Mouse (Mus musculus): ENCODE measurements around the gene Hip1r. TPM values are rescaled to one million over a fixed set of nuclear protein-coding genes. Genes with fewer than 3 reads are reported as not detected.

Gene Hip1r
- polyA plus RNA-seq, 1 experiment from 2014 or later: 18.3 TPM

DNA sequence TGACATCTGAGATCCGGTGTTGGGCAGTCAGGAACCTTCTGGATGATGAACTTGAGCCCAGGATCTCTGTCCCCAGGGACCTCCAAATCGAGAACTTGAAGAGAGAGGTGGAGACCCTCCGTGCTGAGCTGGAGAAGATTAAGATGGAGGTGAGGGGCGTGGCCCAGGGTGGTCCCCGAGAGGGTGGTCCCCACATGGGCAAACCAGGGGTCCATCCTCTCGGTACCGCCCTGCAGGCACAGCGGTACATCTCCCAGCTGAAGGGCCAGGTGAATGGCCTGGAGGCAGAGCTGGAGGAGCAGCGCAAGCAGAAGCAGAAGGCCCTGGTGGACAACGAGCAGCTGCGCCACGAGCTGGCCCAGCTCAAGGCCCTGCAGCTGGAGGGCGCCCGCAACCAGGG is 23.3 kb downstream of the Hip1r start:
- peaks cover 61% of the 10 kb centered on the region for H3K36me3 ChIP-seq (ENCODE audit: control insufficient read depth, insufficient read depth)
- H3K9me3 ChIP-seq (ENCODE audit: control insufficient read depth): no peaks in the 10 kb centered on the region
- no peak overlapping the region for H3K27ac ChIP-seq (ENCODE audit: low read depth, low read length)
- 90% methylated on average over 14 of the region's 14 CpGs for WGBS
- H3K4me3 ChIP-seq (ENCODE audit: low read depth, low read length): no peak overlapping the region
- H3K9ac ChIP-seq (ENCODE audit: low read depth, low read length): no peak overlapping the region
- no peaks in the 10 kb centered on the region for H3K4me1 ChIP-seq (replicated peaks; ENCODE audit: control insufficient read depth, insufficient read depth, low read length)
- no peak for ATAC-seq
- no peaks in the 10 kb centered on the region for H3K27me3 ChIP-seq (replicated peaks; ENCODE audit: control insufficient read depth, insufficient read depth, low read length)
- no peak for TF ChIP-seq CTCF (IDR thresholded peaks at IDR 0.05; ENCODE audit: low read depth)
- H3K4me2 ChIP-seq (replicated peaks; ENCODE audit: low read depth): no peak overlapping the region

DNA sequence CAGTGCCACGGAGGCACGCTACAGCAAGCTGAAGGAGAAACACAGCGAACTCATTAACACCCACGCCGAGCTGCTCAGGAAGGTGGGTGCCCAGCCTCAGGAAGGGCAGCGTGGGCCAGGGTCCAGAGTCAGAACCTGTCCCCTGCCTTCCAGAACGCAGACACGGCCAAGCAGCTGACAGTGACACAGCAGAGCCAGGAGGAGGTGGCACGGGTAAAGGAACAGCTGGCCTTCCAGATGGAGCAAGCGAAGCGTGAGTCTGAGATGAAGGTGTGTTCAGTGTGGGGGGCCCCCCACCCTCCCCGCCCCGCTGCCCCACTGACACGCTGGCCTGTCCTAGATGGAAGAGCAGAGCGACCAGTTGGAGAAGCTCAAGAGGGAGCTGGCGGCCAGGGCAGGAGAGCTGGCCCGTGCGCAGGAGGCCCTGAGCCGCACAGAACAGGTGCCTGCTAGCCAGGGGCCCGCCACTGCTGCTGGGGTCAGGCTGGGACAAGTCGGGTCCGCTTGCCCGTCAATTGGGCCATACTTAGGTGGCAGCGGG is 23.9 kb downstream of the Hip1r start:
- Histone ChIP-seq H3K4me1 (replicated peaks; ENCODE audit: control insufficient read depth, insufficient read depth, low read length) (no peaks in the 10 kb centered on the region), H3K4me2 (replicated peaks; ENCODE audit: low read depth) (no peak overlapping the region), H3K9ac (ENCODE audit: low read depth, low read length) (no peak overlapping the region), H3K27ac (ENCODE audit: low read depth, low read length) (no peak overlapping the region), H3K4me3 (ENCODE audit: low read depth, low read length) (no peak overlapping the region), H3K36me3 (ENCODE audit: control insufficient read depth, insufficient read depth) (peaks cover 67% of the 10 kb centered on the region), H3K27me3 (replicated peaks; ENCODE audit: control insufficient read depth, insufficient read depth, low read length) (no peaks in the 10 kb centered on the region), H3K9me3 (ENCODE audit: control insufficient read depth) (no peaks in the 10 kb centered on the region)
- no peak for ATAC-seq
- TF ChIP-seq CTCF (IDR thresholded peaks at IDR 0.05; ENCODE audit: low read depth): no peak
- 86% methylated on average over 24 of the region's 24 CpGs for WGBS

DNA sequence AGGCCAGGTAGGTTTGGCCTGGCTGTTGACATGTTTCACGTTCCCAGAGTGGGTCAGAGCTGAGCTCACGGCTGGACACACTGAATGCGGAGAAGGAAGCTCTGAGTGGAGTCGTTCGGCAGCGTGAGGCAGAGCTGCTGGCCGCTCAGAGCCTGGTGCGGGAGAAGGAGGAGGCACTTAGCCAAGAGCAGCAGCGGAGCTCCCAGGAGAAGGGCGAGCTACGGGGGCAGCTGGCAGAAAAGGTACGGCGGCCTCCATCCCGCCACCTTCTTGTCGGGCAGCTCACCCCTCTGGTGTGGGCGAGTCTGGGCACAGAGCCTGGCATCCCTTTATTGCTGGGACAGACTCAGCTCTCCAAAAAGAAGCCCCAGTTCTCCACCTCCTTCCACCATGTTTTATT is 24.4 kb downstream of the Hip1r start:
- peaks cover 72% of the 10 kb centered on the region for H3K36me3 ChIP-seq (ENCODE audit: control insufficient read depth, insufficient read depth)
- no peaks in the 10 kb centered on the region for H3K9me3 ChIP-seq (ENCODE audit: control insufficient read depth)
- WGBS: 84% methylated on average over 16 of the region's 16 CpGs
- no peak for TF ChIP-seq CTCF (IDR thresholded peaks at IDR 0.05; ENCODE audit: low read depth)
- no peak for ATAC-seq
- no peak overlapping the region for H3K4me2 ChIP-seq (replicated peaks; ENCODE audit: low read depth)
- H3K27ac ChIP-seq (ENCODE audit: low read depth, low read length): no peak overlapping the region
- no peaks in the 10 kb centered on the region for H3K4me1 ChIP-seq (replicated peaks; ENCODE audit: control insufficient read depth, insufficient read depth, low read length)
- no peak overlapping the region for H3K4me3 ChIP-seq (ENCODE audit: low read depth, low read length)
- H3K27me3 ChIP-seq (replicated peaks; ENCODE audit: control insufficient read depth, insufficient read depth, low read length): no peaks in the 10 kb centered on the region
- no peak overlapping the region for H3K9ac ChIP-seq (ENCODE audit: low read depth, low read length)

DNA sequence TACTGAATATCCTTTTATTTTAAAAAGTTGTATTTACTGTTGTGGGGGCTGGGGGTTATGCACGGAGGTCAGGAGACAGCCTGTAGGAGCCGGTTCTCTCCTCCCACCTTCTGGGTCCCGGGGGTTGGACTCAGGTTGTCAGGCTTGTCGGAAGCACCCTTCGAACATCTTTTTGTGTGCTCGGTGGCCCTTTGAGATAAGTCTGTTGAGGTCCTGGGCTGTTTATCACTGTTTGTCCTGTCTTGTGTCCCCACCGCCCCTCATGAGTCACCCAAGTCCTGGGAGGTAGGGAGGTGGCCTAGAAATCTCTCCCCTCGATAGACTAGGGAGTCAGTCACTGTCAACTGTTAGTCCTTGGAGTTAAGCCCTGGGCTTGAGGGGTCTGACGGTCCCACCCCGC is 24.9 kb downstream of the Hip1r start:
- H3K27me3 ChIP-seq (replicated peaks; ENCODE audit: control insufficient read depth, insufficient read depth, low read length): no peaks in the 10 kb centered on the region
- H3K9me3 ChIP-seq (ENCODE audit: control insufficient read depth): no peaks in the 10 kb centered on the region
- no peak overlapping the region for H3K27ac ChIP-seq (ENCODE audit: low read depth, low read length)
- peaks cover 75% of the 10 kb centered on the region for H3K36me3 ChIP-seq (ENCODE audit: control insufficient read depth, insufficient read depth)
- no peak for ATAC-seq
- H3K9ac ChIP-seq (ENCODE audit: low read depth, low read length): no peak overlapping the region
- H3K4me2 ChIP-seq (replicated peaks; ENCODE audit: low read depth): no peak overlapping the region
- no peak for TF ChIP-seq CTCF (IDR thresholded peaks at IDR 0.05; ENCODE audit: low read depth)
- 65% methylated on average over 10 of the region's 10 CpGs for WGBS
- H3K4me3 ChIP-seq (ENCODE audit: low read depth, low read length): no peak overlapping the region
- no peaks in the 10 kb centered on the region for H3K4me1 ChIP-seq (replicated peaks; ENCODE audit: control insufficient read depth, insufficient read depth, low read length)

DNA sequence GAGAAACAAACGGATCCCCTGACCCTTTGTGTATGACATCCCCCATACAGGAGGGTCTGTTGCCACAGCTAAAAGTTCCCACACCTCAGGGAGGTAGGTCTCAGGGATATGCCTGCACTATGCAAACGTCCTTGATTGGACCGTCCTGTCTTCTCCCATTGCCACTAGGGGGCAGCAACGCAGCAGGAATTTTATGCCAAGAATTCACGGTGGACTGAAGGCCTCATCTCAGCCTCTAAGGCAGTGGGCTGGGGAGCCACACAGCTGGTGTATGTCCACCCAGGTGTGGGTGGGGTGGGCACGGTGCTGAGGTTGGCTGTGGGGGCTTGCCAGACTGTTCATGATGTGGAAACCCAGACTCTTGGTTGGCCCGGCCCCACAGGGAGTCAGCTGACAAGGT is 27.4 kb downstream of the Hip1r start:
- peaks cover 71% of the 10 kb centered on the region for H3K36me3 ChIP-seq (ENCODE audit: control insufficient read depth, insufficient read depth)
- H3K4me1 ChIP-seq (replicated peaks; ENCODE audit: control insufficient read depth, insufficient read depth, low read length): no peaks in the 10 kb centered on the region
- no peak overlapping the region for H3K9ac ChIP-seq (ENCODE audit: low read depth, low read length)
- no peak overlapping the region for H3K4me3 ChIP-seq (ENCODE audit: low read depth, low read length)
- no peak overlapping the region for H3K27ac ChIP-seq (ENCODE audit: low read depth, low read length)
- no peak overlapping the region for H3K4me2 ChIP-seq (replicated peaks; ENCODE audit: low read depth)
- WGBS: 11% methylated on average over 7 of the region's 7 CpGs
- no peak for ATAC-seq
- no peaks in the 10 kb centered on the region for H3K9me3 ChIP-seq (ENCODE audit: control insufficient read depth)
- no peaks in the 10 kb centered on the region for H3K27me3 ChIP-seq (replicated peaks; ENCODE audit: control insufficient read depth, insufficient read depth, low read length)
- peak; percentile 96 for TF ChIP-seq CTCF (IDR thresholded peaks at IDR 0.05; ENCODE audit: low read depth)

DNA sequence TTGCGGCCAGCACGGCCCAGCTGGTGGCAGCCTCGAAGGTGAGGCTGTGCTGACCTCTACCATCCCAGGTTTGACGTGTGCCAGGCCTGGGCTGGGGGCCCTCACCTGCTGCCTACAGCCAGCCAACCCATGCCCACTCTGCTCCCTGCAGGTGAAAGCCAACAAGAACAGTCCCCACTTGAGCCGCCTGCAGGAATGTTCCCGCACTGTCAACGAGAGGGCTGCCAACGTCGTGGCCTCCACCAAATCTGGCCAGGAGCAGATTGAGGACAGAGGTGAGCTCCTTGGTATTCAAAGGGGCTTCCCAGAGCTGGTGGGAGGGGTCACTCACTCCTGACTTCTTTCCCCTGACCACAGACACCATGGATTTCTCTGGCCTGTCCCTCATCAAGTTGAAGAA is 27.8 kb downstream of the Hip1r start:
- ATAC-seq: no peak

DNA sequence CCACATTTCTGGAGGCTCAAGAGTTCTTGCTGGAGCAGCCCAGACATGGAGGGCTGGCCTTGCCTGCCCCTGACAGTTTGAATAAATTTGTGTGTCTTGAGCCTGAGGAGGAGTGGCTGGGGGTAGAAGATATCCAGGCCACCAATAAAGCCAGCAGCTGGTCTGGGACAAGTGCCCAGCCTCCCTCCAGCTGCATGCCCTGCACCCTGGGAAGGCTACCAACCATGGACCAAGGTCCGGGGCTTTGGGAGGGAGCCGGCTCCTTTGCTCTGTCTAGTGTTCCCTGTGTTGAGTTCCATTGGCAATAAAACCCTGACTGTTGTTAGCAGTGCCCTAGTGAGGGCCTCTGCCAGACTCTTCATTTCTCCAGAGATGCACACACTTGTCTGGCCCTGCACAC is 29.4 kb downstream of the Hip1r start:
- Histone ChIP-seq H3K36me3 (ENCODE audit: control insufficient read depth, insufficient read depth) (peaks cover 68% of the 10 kb centered on the region), H3K4me1 (replicated peaks; ENCODE audit: control insufficient read depth, insufficient read depth, low read length) (no peaks in the 10 kb centered on the region), H3K4me3 (ENCODE audit: low read depth, low read length) (no peak overlapping the region), H3K9ac (ENCODE audit: low read depth, low read length) (no peak overlapping the region), H3K27ac (ENCODE audit: low read depth, low read length) (peak overlapping the region; percentile 77), H3K4me2 (replicated peaks; ENCODE audit: low read depth) (no peak overlapping the region), H3K27me3 (replicated peaks; ENCODE audit: control insufficient read depth, insufficient read depth, low read length) (no peaks in the 10 kb centered on the region), H3K9me3 (ENCODE audit: control insufficient read depth) (no peaks in the 10 kb centered on the region)
- no peak for ATAC-seq
- 39% methylated on average over 2 of the region's 2 CpGs for WGBS
- no peak for TF ChIP-seq CTCF (IDR thresholded peaks at IDR 0.05; ENCODE audit: low read depth)

More for the DNA sequence above, 27.8 kb downstream of the Hip1r start:
- no peaks in the 10 kb centered on the region for H3K4me1 ChIP-seq (replicated peaks; ENCODE audit: control insufficient read depth, insufficient read depth, low read length)
- H3K36me3 ChIP-seq (ENCODE audit: control insufficient read depth, insufficient read depth): peaks cover 71% of the 10 kb centered on the region
- no peaks in the 10 kb centered on the region for H3K9me3 ChIP-seq (ENCODE audit: control insufficient read depth)
- H3K27ac ChIP-seq (ENCODE audit: low read depth, low read length): no peak overlapping the region
- H3K4me2 ChIP-seq (replicated peaks; ENCODE audit: low read depth): no peak overlapping the region
- WGBS: 60% methylated on average over 9 of the region's 9 CpGs
- TF ChIP-seq CTCF (IDR thresholded peaks at IDR 0.05; ENCODE audit: low read depth): no peak
- no peak overlapping the region for H3K9ac ChIP-seq (ENCODE audit: low read depth, low read length)
- no peaks in the 10 kb centered on the region for H3K27me3 ChIP-seq (replicated peaks; ENCODE audit: control insufficient read depth, insufficient read depth, low read length)
- no peak overlapping the region for H3K4me3 ChIP-seq (ENCODE audit: low read depth, low read length)

Measured in intestine, postnatal 0 days (tissue).